Mouse (Mus musculus) heart, adult 2 months (tissue): ENCODE results near the gene Ccdc177.

Source experiments
- CTCF ChIP-seq: fragments of 200-600 bp; IDR thresholded peaks from 2 replicates; pipeline ENCODE4 v1.8.1; 2022; ENCODE audit warnings: antibody characterized with exemption, mild to moderate bottlenecking, moderate library complexity
- POLR2A ChIP-seq: fragments of 200-500 bp; IDR thresholded peaks from 2 replicates; pipeline ENCODE4 v1.6.1; 2011; ENCODE audit warnings: mild to moderate bottlenecking, low read depth, low read length, control low read depth; ENCODE audit not compliant: insufficient read depth

DNA sequence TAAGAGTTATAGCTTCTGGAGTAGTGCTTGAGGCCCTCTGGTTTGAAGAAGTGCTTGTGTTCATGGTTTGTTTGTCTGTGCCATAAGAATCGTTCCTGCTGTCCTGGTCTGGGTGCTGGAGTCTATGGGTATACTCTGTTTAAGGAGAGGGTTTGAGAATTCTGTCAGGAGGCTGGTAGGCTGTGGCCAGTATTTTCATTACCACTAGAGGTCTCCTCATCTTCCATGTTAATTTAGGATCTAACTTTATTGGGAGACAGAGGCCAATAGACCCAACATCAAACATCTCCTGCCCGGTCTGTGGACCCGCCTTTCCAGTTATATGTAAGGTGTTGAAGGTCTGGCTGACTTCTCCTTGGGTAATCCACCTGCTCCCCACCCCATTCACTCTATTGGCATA lies 22.4 kb upstream of the Ccdc177 start:
- TF ChIP-seq CTCF (peak; percentile 76), POLR2A (no peak)
